Comparison of ENCODE assay signal across 7 mouse cellular contexts in the genomic region with DNA sequence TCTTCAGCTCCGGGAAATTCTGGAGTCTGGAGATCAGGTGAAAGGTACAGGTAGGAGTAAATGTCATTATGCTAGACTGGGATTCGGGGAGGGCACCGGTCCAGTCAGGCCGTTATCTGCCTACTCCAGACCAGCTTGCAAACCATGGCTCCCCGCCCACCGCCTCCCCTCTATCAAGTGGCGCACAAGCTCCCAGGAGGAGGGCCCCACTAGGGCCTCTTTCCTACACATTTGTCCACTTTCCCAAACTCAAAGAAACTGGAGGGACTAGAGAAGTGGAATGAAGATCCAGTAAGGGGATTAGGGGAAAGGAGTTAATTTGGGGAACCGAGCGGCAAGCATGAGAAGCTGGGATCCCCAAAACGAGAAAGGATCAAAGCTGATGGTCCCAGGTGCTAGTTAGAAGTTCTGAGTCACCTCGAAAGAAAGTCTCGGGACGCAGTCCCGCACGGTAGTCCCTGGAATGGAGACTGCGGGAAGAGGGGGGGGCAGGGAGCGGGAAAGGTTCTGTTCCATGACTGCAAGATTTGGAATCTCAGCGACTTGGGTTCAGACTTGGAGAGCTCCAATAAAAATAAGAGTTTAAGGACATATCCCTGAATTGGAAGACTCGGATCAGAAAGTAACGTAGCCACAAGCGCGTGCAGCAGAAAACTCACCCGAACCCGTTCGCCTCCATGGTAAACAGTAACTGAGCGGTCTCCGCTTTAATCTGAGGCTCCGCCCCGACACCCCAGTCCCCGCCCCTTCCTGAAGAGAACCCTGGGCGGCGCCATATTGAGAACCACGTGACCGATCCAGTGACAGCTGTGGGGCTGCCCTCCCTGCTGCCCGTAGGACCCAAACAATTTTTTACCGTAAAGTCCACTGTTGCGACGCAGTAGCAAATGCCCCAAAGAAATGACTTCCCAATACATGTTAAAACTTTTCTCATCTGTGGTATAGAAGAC. TPM values are rescaled to one million over a fixed set of nuclear protein-coding genes. Genes with fewer than 3 reads are reported as not detected.
DNase-seq lines count a peak whose midpoint lies in the region; ATAC-seq and TF ChIP-seq lines count a peak whose summit lies in the region.

TSS of gene Urod (minus strand) at position 742 of the 950 bp plus-strand sequence.

- no peaks in the 10 kb centered on the region; the same call in 1 of the 2 replicates for H3K36me3 ChIP-seq in embryonic facial prominence, embryonic 12.5 days
- H3K36me3 ChIP-seq in kidney, adult 2 months (ENCODE audit: control insufficient read depth, insufficient read depth, low read length) = no peaks in the 10 kb centered on the region
- peaks cover 32% of the 10 kb centered on the region for H3K36me3 ChIP-seq in limb, embryonic 12.5 days
- H3K36me3 ChIP-seq in midbrain, embryonic 15.5 days (replicated peaks) = peaks cover 8% of the 10 kb centered on the region; the same call in 1 of the 2 replicates
- peaks cover 8% of the 10 kb centered on the region for H3K36me3 ChIP-seq in spleen, adult 2 months (ENCODE audit: control insufficient read depth, insufficient read depth, low read length)

- peak within 1 kb of the TSS; percentile 99 for H3K4me2 ChIP-seq in embryonic facial prominence, embryonic 12.5 days (replicated peaks)
- H3K4me2 ChIP-seq in limb, embryonic 12.5 days = peak within 1 kb of the TSS; percentile 98
- peak within 1 kb of the TSS; percentile 92 for H3K4me2 ChIP-seq in midbrain, embryonic 15.5 days

- DNase-seq in adrenal gland, postnatal 25 days = peak; percentile 93
- DNase-seq in heart, adult 18-20 months = peak; percentile 97 to 98
- peak; percentile 98 for DNase-seq in kidney, adult 2 months
- peak; percentile 91 to 92 for DNase-seq in spleen, adult 2 months (ENCODE audit: low read depth in 1 of 2, low spot score in 2 of 2)

- peak; percentile 81 for ATAC-seq in embryonic facial prominence, embryonic 12.5 days (ENCODE audit: insufficient number of reproducible peaks, insufficient read depth, low FRiP score, low TSS enrichment)
- ATAC-seq in limb, embryonic 12.5 days (ENCODE audit: insufficient number of reproducible peaks, insufficient read depth, low FRiP score, low TSS enrichment, low read depth) = peak; percentile 84
- peak; percentile 91 for ATAC-seq in midbrain, embryonic 15.5 days (replicated peaks)

- H3K27me3 ChIP-seq in embryonic facial prominence, embryonic 12.5 days = no peaks in the 10 kb centered on the region
- no peaks in the 10 kb centered on the region for H3K27me3 ChIP-seq in kidney, adult 2 months (replicated peaks; ENCODE audit: control insufficient read depth, insufficient read depth, low read length)
- peaks cover 6% of the 10 kb centered on the region; the same call in 1 of the 2 replicates for H3K27me3 ChIP-seq in limb, embryonic 12.5 days
- H3K27me3 ChIP-seq in midbrain, embryonic 15.5 days (replicated peaks) = no peaks in the 10 kb centered on the region
- no peaks in the 10 kb centered on the region for H3K27me3 ChIP-seq in spleen, adult 2 months (ENCODE audit: control insufficient read depth, insufficient read depth, low read length)

- peak within 1 kb of the TSS; percentile 75 for H3K27ac ChIP-seq in embryonic facial prominence, embryonic 12.5 days
- H3K27ac ChIP-seq in kidney, adult 2 months (ENCODE audit: insufficient read depth, low read depth, low read length) = peak within 1 kb of the TSS; percentile 84
- peak within 1 kb of the TSS; percentile 70 for H3K27ac ChIP-seq in limb, embryonic 12.5 days
- peak within 1 kb of the TSS; percentile 81 for H3K27ac ChIP-seq in midbrain, embryonic 15.5 days
- H3K27ac ChIP-seq in spleen, adult 2 months (ENCODE audit: insufficient read depth, low read length) = peak within 1 kb of the TSS; percentile 38

- 2% methylated on average over 38 of the region's 38 CpGs for WGBS in embryonic facial prominence, embryonic 12.5 days
- under 1% methylated on average over 38 of the region's 38 CpGs for WGBS in kidney, adult 2 months
- WGBS in limb, embryonic 12.5 days = 2% methylated on average over 38 of the region's 38 CpGs
- WGBS in midbrain, embryonic 15.5 days = under 1% methylated on average over 38 of the region's 38 CpGs
- WGBS in spleen, adult 2 months = 3% methylated on average over 38 of the region's 38 CpGs

- TF ChIP-seq CTCF in kidney, adult 2 months (conservative IDR thresholded peaks at IDR 0.05; ENCODE audit: insufficient read depth, insufficient read length, low read depth, low read length) = no peak
- no peak for TF ChIP-seq CTCF in spleen, adult 2 months (IDR thresholded peaks at IDR 0.05; ENCODE audit: extremely low read depth, insufficient read depth, insufficient read length, insufficient replicate concordance)

- H3K4me3 ChIP-seq in embryonic facial prominence, embryonic 12.5 days = peak within 1 kb of the TSS; percentile 97
- H3K4me3 ChIP-seq in kidney, adult 2 months (ENCODE audit: insufficient read depth, low read depth, low read length) = peak within 1 kb of the TSS; percentile 96
- H3K4me3 ChIP-seq in limb, embryonic 12.5 days (replicated peaks) = peak within 1 kb of the TSS; percentile 96
- peak within 1 kb of the TSS; percentile 97 for H3K4me3 ChIP-seq in midbrain, embryonic 15.5 days
- H3K4me3 ChIP-seq in spleen, adult 2 months (ENCODE audit: extremely low read depth, insufficient read depth, insufficient read length) = peak within 1 kb of the TSS; percentile 91

- TF ChIP-seq POLR2A in kidney, adult 2 months (IDR thresholded peaks at IDR 0.05; ENCODE audit: low read depth, low read length) = no peak
- TF ChIP-seq POLR2A in spleen, adult 2 months (IDR thresholded peaks at IDR 0.05; ENCODE audit: low read depth, low read length) = no peak; the same call in 1 of the 2 replicates

- H3K9me3 ChIP-seq in embryonic facial prominence, embryonic 12.5 days = no peaks in the 10 kb centered on the region
- no peaks in the 10 kb centered on the region for H3K9me3 ChIP-seq in limb, embryonic 12.5 days
- no peaks in the 10 kb centered on the region for H3K9me3 ChIP-seq in midbrain, embryonic 15.5 days

- peaks cover 19% of the 10 kb centered on the region for H3K4me1 ChIP-seq in embryonic facial prominence, embryonic 12.5 days
- H3K4me1 ChIP-seq in kidney, adult 2 months (ENCODE audit: control insufficient read depth, insufficient read depth, low read length) = peaks cover 13% of the 10 kb centered on the region; the same call in 1 of the 2 replicates
- H3K4me1 ChIP-seq in limb, embryonic 12.5 days (replicated peaks) = peaks cover 19% of the 10 kb centered on the region
- peaks cover 26% of the 10 kb centered on the region for H3K4me1 ChIP-seq in midbrain, embryonic 15.5 days
- H3K4me1 ChIP-seq in spleen, adult 2 months (ENCODE audit: control insufficient read depth, insufficient read depth, insufficient read length) = peaks cover 7% of the 10 kb centered on the region

- H3K9ac ChIP-seq in embryonic facial prominence, embryonic 12.5 days = peak within 1 kb of the TSS; percentile 83
- peak within 1 kb of the TSS; percentile 76 for H3K9ac ChIP-seq in limb, embryonic 12.5 days (replicated peaks)
- H3K9ac ChIP-seq in midbrain, embryonic 15.5 days = peak within 1 kb of the TSS; percentile 86

RNA-seq across cellular contexts. Expression of gene Urod, which starts in this region (rescaled TPM):
- 98.3 and 127 TPM in 2 replicates for total RNA-seq in adrenal gland, postnatal 25 days (2021)
- polyA plus RNA-seq in embryonic facial prominence, embryonic 12.5 days (2016; fragmentation: Nextera tagmentation; extraction: Ambion mirVana) = 107 and 110 TPM in 2 replicates
- 10 to 100 TPM; 82.6 to 93.6 TPM for total RNA-seq in heart, adult 18-20 months (2021)
- 107 and 114 TPM in 2 replicates for polyA plus RNA-seq in kidney, adult 2 months (2012; rRNA removed)
- polyA plus RNA-seq in limb, embryonic 12.5 days (2016; fragmentation: Nextera tagmentation; extraction: Ambion mirVana) = 110 and 111 TPM in 2 replicates
- 51.4 and 59.7 TPM in 2 replicates for polyA plus RNA-seq in midbrain, embryonic 15.5 days (2015; fragmentation: Nextera tagmentation; extraction: Ambion mirVana)
- 72.1 and 90.6 TPM in 2 replicates for polyA plus RNA-seq in spleen, adult 2 months (2012; rRNA removed)

Comparison
In these comparisons a context has a peak if more than half of its experiments do, and no peak if none do; other contexts are left out.
1. Peak in every context shown above with its lines: DNase-seq, ATAC-seq, H3K4me3 ChIP-seq and H3K27ac ChIP-seq.